Mouse (Mus musculus) cerebellum, adult 18-20 months (tissue): ENCODE data around the gene Cd8b1.
A peak's percentile ranks its signal among the peaks of the same experiment; 100 is the strongest.
"Not testable (repeated sequence)": the region's sequence is repeated elsewhere in the genome, so short reads cannot be mapped to it uniquely, and the experiment has no call there.

Experiments
- DNase-seq, 2 experiments: peaks; one replicate each; pipeline ENCODE4 v3.0.0; 2021

Cd8b1 gene

GRCm38 (mm10) chr6:71322491-71322921 lies at the start of gene Cd8b1:
TSS of gene Cd8b1 (plus strand) at chr6:71322788.
- no peak for DNase-seq

DNA sequence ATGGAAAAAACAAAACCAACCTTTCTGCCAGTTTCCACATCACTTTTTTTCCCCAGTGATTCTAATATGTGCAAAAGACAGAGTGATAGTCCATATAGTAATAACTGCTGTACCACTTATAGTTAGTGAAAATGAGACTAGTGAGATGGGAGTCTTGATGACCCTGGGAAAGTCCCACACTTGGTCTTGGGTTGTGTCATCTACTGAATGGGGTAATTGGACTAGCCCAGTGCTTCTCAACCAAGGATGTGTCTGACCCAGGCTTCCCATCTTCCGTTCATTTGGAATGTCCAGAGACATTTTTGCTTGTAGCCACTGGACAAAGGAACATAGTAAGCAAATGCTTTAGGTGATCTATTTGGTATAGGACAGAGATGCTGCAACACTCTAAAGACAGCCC lies 48.9 kb upstream of the Cd8b1 start:
- no peak for DNase-seq

DNA sequence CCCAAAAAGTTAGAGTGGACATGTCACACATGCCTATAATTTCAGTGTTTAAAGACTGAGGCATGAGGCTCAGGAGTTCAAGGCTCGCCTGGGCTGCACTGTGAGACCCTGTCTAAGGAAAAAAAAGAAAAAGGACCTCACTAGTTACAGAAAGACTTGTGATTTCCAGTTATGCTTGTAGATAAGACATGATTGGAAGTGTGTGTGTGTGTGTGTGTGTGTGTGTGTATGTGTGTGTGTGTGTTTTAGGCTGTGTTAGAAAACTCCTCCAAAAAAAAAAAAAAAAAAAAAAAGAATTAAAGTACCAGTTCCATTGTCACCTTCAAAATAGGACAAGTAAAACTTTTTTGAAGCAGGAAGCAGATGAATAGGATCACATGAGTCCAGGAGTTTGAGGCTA lies 48.0 kb upstream of the Cd8b1 start:
- no peak for DNase-seq

- DNase-seq = no peak
These were observed 43.2 kb upstream of the Cd8b1 start for GRCm38 (mm10) chr6:71279418-71279817.

GRCm38 (mm10) chr6:71293509-71293908 lies 29.1 kb upstream of the Cd8b1 start:
- DNase-seq = no peak

DNA sequence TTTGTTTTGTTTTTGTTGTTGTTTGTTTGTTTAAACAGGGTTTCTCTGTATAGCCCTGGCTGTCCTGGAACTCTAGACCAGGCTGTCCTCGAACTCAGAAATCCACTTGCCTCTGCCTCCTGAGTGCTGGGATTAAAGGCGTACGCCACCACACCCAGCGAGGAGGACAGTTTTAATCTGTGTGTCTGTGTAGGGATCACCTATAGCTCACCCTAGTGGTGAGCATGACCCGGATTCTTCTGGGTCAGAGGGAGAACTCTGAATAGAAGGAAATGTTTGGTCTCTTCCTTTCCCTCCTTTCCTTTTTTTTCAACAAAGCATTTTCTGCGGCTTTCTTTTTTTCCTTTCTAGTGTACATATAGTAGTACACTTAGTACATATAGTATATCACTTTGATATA lies 27.3 kb upstream of the Cd8b1 start:
- DNase-seq = no peak

DNA sequence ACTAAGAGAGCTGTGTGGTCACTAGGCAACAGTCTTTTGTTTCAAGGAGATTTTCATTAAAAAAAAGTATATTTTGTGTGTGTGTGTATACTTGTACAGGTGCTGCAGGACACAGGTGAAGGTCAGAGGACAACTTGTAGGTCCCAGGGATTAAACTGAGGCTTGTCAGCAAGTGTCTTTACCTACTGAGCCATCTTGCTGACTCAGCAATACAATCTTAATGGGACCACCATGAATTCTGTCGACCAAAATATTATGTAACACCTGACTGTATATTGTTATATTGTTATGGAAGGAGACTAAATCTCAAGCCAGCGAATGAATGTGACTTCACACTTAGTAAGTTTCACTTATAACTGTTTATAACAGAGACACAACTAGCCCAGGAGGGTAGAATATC lies 24.5 kb upstream of the Cd8b1 start:
- no peak for DNase-seq

DNA sequence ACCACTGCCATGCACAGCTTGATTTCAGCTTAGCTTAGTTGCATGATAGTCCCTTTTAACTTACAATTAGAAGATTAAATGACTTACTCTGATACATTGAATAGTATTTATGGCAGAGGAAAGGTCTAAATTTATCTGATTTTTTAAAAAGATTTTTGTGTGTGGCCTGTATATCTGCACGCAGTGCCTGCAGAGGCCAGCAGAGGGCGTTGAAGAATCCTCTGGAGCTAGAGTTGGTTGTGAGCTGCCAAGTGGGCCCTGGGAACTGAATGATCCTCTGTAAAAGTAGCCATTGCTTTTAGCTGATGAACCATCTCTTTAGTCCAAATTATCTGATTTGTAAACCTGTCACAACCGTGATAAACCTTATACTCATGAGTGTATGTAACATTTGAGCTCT lies 23.8 kb upstream of the Cd8b1 start:
- DNase-seq = peak; percentile 29 to 39

GRCm38 (mm10) chr6:71302097-71302731 lies 20.4 kb upstream of the Cd8b1 start:
- DNase-seq = no peak

- DNase-seq = no peak
These were observed 15.1 kb upstream of the Cd8b1 start for GRCm38 (mm10) chr6:71307486-71307885.

- DNase-seq = no peak
These were observed 733 bp upstream of the Cd8b1 start, which contains the start of gene Smyd1 for GRCm38 (mm10) chr6:71321826-71322283. TSS of gene Smyd1 (minus strand) at chr6:71322233.

GRCm38 (mm10) chr6:71324816-71325215 lies 2.2 kb downstream of the Cd8b1 start:
- no peak for DNase-seq

- no peak for DNase-seq
These were observed 7.3 kb downstream of the Cd8b1 start for GRCm38 (mm10) chr6:71329881-71330280.

GRCm38 (mm10) chr6:71330486-71330885 lies 7.9 kb downstream of the Cd8b1 start:
- no peak for DNase-seq

GRCm38 (mm10) chr6:71331491-71331890 lies 8.9 kb downstream of the Cd8b1 start:
- DNase-seq = not testable (repeated sequence)

DNA sequence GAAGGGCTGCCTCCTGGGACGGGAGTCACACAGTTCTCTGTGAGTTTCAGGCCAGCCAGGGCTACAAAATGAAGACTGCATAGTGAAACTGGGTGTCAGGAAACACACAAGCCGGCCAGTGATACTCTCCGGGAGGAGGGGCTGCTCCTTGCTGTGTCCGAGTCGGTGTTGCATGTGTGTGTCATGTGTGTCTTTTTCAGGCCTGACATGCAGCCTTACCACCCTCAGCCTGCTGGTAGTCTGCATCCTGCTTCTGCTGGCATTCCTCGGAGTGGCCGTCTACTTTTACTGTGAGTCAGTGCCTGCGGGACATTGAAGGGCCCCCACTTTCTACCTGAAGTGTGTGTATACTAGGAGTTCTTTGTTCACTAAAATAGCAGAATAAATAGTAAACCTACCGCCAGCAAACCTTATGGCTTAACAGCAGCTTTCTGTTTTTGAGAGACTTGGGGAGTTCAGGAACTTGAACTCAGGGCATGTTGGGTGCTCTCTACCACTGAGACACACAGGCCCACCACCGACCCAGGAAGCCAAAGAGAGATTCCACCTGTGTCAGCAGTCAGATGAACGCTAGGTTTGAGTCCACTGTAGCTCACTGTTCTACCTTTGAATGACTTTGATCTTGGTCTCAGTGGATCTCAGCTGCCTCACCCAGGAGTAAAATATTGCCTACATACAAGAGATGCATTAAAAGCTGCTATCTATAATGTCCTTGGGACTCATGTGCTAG lies 9.8 kb downstream of the Cd8b1 start:
- DNase-seq = no peak

- DNase-seq = no peak
These were observed 10.4 kb downstream of the Cd8b1 start for GRCm38 (mm10) chr6:71333031-71333430.

- no peak for DNase-seq
These were observed 11.1 kb downstream of the Cd8b1 start for GRCm38 (mm10) chr6:71333578-71334273.

DNA sequence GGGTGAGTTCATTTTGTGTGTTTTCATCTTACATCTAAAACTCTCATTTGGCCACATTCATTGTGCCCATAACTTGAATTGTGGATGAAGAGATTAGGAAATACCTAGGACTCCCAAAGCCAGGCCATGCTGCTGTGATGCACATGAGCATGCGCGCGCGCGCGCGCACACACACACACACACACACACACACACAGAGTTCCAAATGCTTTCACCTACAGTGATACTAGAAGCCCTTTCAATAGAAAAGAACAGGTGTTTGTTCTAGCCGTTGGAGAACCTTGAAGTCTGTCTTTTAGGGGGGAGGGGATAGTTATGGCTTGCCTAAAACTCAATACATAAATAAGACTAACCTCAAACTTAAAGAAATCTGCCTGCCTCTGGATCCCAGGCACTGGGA lies 15.1 kb downstream of the Cd8b1 start:
- DNase-seq = no peak

- DNase-seq = no peak
These were observed 16.4 kb downstream of the Cd8b1 start for GRCm38 (mm10) chr6:71338941-71339340.

DNA sequence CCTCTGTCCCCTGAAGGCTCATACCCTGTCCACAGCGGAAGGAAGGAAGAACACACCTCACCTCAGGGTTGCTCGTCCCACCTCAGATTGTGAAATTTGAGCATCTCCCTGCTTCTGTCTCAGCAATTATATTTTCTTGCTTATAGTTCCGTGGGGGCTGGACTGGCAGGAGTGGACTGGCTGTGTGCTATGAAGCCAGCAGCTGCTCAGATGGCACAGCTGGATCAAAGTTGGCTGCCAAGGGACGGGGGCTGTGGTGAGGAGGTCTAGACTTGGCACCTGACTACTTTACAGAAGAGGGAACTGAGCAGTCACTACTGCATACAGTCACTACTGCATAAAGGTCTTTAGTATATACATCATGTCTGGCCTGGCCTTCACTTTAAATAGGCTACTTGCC lies 16.8 kb downstream of the Cd8b1 start:
- no peak for DNase-seq

DNA sequence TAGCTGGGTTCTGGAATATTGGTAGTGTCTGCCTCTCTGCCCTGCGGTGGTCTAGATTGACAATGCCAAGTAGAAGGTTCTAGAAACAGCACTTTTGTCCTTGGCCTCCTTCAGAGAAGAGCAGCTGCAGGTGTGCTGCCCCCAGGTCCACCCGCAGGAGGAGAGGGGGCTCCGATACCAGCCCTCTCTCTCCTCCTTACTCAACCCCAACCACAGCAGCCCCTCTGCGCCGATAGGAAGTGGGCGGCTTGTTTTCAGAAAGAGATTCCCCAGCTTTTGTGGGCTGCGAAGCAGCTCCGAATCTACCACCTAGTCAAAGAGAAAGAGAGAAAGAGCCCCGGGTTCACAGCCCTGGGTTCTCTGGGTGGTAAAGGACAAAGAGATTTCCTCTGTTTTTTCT lies 18.6 kb downstream of the Cd8b1 start:
- DNase-seq = no peak

- no peak for DNase-seq
These were observed 25.4 kb downstream of the Cd8b1 start for GRCm38 (mm10) chr6:71348006-71348405.

DNA sequence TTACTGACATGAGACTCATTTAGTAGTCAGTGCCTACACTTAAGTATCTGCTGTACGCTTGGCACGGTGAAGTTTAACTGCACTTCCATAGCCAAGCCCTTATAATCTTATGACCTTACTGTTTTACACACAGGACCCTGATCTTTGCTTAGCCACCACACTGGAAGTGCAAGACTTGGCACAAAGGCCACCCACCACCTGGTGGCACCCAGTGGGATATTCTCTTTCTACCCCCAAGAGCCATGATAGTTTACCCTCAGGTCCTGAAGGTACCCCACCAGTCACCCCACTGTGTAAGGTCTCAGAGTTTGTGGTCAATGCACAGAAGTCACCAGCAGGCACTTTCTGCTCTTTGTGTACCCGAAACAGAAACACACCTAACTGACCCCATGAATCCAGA lies 28.6 kb downstream of the Cd8b1 start:
- no peak for DNase-seq
